Mouse (Mus musculus): Measurements from ENCODE around the gene Pcgf6. TPM values are rescaled to one million over a fixed set of nuclear protein-coding genes. Genes with fewer than 3 reads are reported as not detected.
A peak's percentile ranks its signal among the peaks of the same experiment; 100 is the strongest.
"Not testable (repeated sequence)": the region's sequence is repeated elsewhere in the genome, so short reads cannot be mapped to it uniquely, and the experiment has no call there.

The Pcgf6 gene
- total RNA-seq, 1 experiment from 2014 or later: 8.4 TPM

DNA sequence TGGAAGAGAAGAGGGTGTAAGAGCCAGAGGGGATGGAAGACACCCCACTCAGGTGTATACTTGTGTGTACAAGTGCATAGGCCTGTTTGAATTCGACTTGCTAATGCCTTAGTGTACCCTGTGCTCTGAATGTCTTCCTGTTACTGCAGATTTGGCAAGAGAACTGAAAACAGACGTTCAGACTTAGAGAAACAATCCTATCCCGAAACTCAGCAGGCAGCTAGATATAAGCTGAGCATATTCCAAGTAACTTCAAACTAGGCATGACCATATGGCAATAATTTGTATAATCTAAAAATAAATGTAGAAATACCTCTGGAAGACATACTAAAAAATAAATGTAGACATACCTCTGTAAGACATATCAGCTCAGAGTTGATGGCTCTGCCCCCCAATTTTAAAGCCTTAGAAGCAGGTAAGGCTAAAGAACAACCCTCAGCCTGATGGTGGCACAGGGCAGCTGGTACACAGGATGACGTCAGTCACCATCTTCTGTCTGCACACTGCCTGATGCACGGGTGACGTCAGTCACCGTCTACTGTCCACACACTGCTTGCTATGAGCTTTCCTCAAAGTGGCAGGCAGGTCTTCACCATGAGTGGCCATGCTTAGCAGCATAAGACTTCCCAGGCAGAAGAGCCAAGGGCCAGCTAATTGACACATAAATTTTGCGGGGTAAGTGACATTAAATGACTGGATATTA lies 52.4 kb downstream of the Pcgf6 start:
- DNase-seq: no peak

DNA sequence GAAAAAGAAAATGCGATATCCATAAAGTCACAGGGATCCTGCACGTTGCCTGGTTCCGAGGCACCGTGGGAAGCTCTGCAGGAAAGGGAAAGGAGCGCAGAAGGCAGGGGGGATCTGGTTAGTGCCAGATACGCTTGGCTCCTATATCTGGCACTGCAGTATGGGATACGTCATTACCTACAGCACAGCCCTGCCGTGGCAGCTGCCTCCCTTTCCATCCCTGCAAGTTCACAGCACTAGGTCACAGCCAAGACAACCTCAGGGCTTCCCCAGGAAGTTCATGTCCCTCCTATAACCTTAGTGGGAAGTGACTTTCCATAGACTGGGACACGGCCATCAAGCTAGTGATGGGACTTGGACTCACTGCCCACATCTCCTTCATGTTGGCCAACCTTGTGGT lies 54.6 kb downstream of the Pcgf6 start:
- DNase-seq: no peak

DNA sequence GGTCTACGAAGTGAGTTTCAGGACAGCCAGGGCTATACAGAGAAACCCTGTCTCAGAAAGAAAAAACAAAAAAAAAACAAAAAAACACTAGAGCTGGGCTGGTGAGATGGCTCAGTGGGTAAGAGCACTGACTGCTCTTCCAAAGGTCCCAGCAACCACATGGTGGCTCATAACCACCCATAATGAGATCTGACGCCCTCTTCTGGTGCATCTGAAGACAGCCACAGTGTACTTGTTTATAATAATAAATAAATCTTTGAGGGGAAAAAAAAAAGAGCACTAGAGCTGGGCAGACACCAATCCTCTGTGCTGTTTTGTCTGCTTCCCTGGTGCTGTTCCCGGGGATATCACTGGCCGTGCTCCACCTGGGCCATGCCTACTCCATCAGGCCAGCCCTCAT lies 58.4 kb downstream of the Pcgf6 start:
- DNase-seq: not testable (repeated sequence)

GRCm38 (mm10) chr19:46991145-46991544 lies 59.6 kb downstream of the Pcgf6 start:
- peak; percentile 90 for DNase-seq

DNA sequence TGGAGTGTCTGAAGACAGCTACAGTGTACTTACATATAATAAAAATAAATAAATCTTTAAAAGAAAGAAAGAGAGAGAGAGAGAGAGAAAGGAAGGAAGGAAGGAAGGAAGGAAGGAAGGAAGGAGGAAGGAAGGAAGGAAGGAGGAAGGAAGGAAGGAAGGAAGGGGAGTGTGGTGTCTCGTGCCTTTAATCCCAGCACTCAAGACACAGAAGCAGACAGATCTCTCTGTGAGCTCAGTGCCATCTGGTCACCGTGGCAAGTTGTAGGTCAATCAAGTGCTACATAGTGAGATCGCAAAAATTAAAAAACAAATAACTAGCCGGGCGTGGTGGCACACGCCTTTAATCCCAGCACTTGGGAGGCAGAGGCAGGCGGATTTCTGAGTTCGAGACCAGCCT lies 60.1 kb downstream of the Pcgf6 start:
- not testable (repeated sequence) for DNase-seq

DNA sequence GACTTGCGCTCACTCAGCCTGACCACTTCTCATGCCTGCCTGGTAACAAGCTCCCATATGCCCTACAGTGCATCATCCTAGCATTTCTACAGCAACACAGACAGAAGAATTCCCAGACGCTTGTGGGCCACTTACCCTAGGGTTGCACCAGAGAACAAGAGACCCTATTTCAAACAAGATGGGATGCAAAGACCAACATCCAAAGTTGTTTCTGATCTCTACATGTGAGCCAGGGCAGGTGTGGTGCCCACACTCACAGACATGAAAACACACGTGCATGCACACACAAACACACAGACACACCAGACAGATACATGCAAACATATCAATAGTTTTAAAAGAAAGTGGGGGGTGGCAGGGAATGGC lies 60.6 kb downstream of the Pcgf6 start:
- DNase-seq: no peak

- no peak for DNase-seq
Observed at GRCm38 (mm10) chr19:46989479-46990152, 61.1 kb downstream of the Pcgf6 start.

GRCm38 (mm10) chr19:46988231-46989087 lies 62.2 kb downstream of the Pcgf6 start:
- peak; percentile 29 for DNase-seq

DNA sequence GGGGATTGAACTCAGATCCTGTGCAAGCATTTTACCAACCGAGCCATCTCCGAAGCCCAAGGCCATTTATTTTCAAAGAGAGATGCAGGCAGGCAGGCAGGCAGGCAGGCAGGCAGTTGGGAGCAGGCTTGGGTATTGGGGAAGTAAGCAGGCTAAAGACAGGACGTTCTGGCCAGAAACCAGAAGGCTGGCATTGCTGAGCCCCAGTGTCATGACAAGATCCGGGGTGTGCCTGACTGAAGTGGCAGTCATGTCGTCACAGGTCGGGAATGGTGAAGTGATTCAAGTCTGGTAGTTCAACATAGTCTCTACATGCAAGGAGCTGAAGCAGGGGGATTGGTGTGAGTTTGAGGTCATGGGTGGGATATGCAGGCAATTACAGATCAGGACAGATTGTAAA lies 63.1 kb downstream of the Pcgf6 start:
- peak; percentile 35 for DNase-seq

DNA sequence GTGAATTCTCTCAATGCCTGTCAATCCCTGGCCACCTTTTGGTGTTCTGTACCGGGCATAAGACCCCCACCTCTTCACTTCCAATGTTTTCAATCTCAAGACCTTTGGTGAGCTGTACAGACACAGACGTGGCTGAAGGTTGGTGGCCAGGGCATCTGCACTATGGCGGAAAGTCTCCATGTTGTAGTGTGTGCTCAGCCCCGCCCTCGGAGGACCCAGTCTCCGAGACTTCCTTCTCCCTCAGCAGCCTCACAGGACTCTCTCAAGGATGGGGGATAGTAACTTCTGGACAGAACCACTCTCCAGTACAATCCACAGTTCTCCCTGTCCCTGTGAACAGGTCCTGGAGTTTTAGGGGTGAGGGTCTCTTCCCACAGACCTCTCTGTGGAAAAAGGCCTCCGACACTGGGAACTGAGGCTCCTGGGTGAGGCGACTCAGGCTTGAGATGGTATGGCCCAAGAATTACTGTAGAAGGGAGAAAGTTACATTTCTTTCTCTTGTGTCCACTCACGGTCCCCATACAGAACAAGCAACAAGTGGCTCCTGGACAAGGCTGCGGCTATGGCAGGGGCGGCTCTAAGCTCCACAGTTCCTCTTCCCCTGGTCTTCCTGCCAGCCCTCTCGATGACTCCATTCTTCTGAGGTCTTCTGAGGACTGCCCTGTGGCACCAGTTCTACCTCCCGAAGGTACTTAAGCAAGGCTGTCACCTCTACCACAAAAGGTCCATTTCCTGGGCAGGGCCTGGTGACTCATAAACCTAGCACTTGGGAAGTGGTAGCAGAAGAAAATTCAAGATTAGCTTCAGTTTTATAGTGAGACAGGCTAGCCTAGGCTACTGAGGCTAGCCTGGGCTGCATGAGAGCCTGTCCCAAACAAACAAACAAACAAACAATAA lies 65.7 kb downstream of the Pcgf6 start:
- DNase-seq: no peak

DNA sequence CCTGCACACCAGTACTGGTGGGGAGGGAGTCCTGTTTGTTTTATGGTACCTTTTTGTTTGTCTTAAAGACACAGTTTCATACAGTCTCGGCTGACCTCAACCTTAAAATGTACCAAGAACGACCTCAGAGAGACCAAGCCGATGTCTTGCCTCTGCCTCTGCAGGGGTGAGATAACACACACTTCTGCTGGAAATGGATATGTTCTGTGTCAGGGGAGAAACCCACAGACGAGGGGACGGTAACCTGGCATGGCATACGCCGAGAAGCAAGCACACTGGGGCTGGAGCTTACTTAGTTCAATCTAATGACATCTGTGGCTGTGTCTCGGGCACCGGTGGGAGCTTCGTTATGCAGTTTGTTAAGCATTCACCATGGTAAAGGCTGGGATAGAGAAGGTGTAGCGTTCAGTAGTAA lies 66.7 kb downstream of the Pcgf6 start:
- DNase-seq: no peak

Other genes starting within 250 kb of the Pcgf6 start
- gene Ina, start 36.2 kb downstream of the Pcgf6 start, total RNA-seq (2021): 7.5 and 9.6 TPM in 2 replicates
- 79.8 and 82.3 TPM in 2 replicates for gene Nt5c2, start 35.8 kb downstream of the Pcgf6 start, total RNA-seq (2021)
- gene Taf5, start 16.8 kb upstream of the Pcgf6 start, total RNA-seq (2021): 4.3 and 4.6 TPM in 2 replicates
- gene Usmg5, start 39.7 kb upstream of the Pcgf6 start, total RNA-seq (2021): 939 and 985 TPM in 2 replicates
- 23.4 and 24.5 TPM in 2 replicates for gene Pdcd11, start 39.9 kb upstream of the Pcgf6 start, total RNA-seq (2021)
- gene Calhm2, start 87.4 kb upstream of the Pcgf6 start, total RNA-seq (2021): 4.4 and 5.4 TPM in 2 replicates
- not detected in 2 replicates for gene Calhm1, start 93.3 kb upstream of the Pcgf6 start, total RNA-seq (2021)
- gene Calhm3, start 106.9 kb upstream of the Pcgf6 start, total RNA-seq (2021): not detected in 2 replicates
- gene Neurl1a, start 127.9 kb upstream of the Pcgf6 start, total RNA-seq (2021): 15.3 and 16.0 TPM in 2 replicates